In genomic region chr4:22114451-22114850, GRCm38 (mm10) we compare ENCODE assay signal across 31 mouse cellular contexts.
"Had no signal": no experiment of that assay in that cellular context is flagged by ENCODE, and none has a peak within 500 bp of the region (broad histone marks: within the 10 kb centered on the region; RNA-seq: fewer than 3 reads in every experiment).

No protein-coding gene starts in this region.

- H3K4me1 ChIP-seq: limb, embryonic 10.5 days; limb, embryonic 12.5 days; limb, embryonic 13.5 days; liver, embryonic 12.5 days; liver, embryonic 13.5 days; liver, embryonic 15.5 days; lung, embryonic 15.5 days; megakaryocyte, embryonic 14.5 days; neural tube, embryonic 12.5 days had no signal

- H3K27ac ChIP-seq: left cerebral cortex, adult 2 months; limb, embryonic 10.5 days; limb, embryonic 12.5 days; limb, embryonic 13.5 days; limb, embryonic 15.5 days; liver, embryonic 12.5 days; liver, embryonic 13.5 days; liver, embryonic 14.5 days; liver, embryonic 15.5 days; lung, embryonic 15.5 days; macrophage; midbrain, embryonic 10.5 days; midbrain, embryonic 12.5 days; midbrain, embryonic 13.5 days; midbrain, embryonic 15.5 days; neural tube, embryonic 12.5 days had no signal

- H3K36me3 ChIP-seq: limb, embryonic 10.5 days; limb, embryonic 12.5 days; limb, embryonic 13.5 days; limb, embryonic 15.5 days; liver, embryonic 12.5 days; liver, embryonic 13.5 days; liver, embryonic 15.5 days; lung, embryonic 15.5 days; midbrain, embryonic 10.5 days; midbrain, embryonic 12.5 days; midbrain, embryonic 13.5 days; midbrain, embryonic 15.5 days; neural tube, embryonic 12.5 days had no signal

- DNase-seq: left cerebral cortex, postnatal 4 days; liver; liver, embryonic 13.5 days; lung, adult 2 months; lung, embryonic 14.5 days; lung, postnatal 10 days; lung, postnatal 14 days; lung, postnatal 36 days; lung, postnatal 4 days; midbrain, embryonic 14.5 days had no signal

- ATAC-seq: liver, embryonic 12.5 days; lung, postnatal 0 days; midbrain, embryonic 13.5 days; midbrain, embryonic 15.5 days; midbrain, embryonic 16.5 days had no signal

- H3K9me3 ChIP-seq: limb, embryonic 10.5 days; limb, embryonic 12.5 days; limb, embryonic 13.5 days; limb, embryonic 15.5 days; liver, embryonic 12.5 days; liver, embryonic 13.5 days; liver, embryonic 15.5 days; lung, embryonic 15.5 days; midbrain, embryonic 10.5 days; midbrain, embryonic 12.5 days; midbrain, embryonic 13.5 days; midbrain, embryonic 15.5 days; neural tube, embryonic 12.5 days had no signal

- H3K4me3 ChIP-seq: left cerebral cortex, adult 2 months; limb, embryonic 10.5 days; limb, embryonic 12.5 days; limb, embryonic 13.5 days; limb, embryonic 15.5 days; liver, embryonic 12.5 days; liver, embryonic 13.5 days; liver, embryonic 15.5 days; lung, embryonic 15.5 days; megakaryocyte, embryonic 14.5 days; midbrain, embryonic 10.5 days; midbrain, embryonic 12.5 days; midbrain, embryonic 13.5 days; midbrain, embryonic 15.5 days; myocyte; neural tube, embryonic 12.5 days had no signal

- H3K4me2 ChIP-seq: limb, embryonic 12.5 days; limb, embryonic 13.5 days; limb, embryonic 15.5 days; liver, embryonic 11.5 days; liver, embryonic 12.5 days; liver, embryonic 13.5 days; liver, embryonic 15.5 days; lung, embryonic 14.5 days; lung, embryonic 15.5 days; midbrain, embryonic 11.5 days; midbrain, embryonic 12.5 days; midbrain, embryonic 13.5 days; midbrain, embryonic 15.5 days; neural tube, embryonic 12.5 days had no signal

- H3K9ac ChIP-seq: limb, embryonic 12.5 days; limb, embryonic 13.5 days; limb, embryonic 15.5 days; liver, embryonic 12.5 days; liver, embryonic 13.5 days; liver, embryonic 14.5 days; liver, embryonic 15.5 days; lung, embryonic 14.5 days; lung, embryonic 15.5 days; midbrain, embryonic 12.5 days; midbrain, embryonic 13.5 days; midbrain, embryonic 15.5 days; neural tube, embryonic 12.5 days had no signal

- H3K27me3 ChIP-seq: limb, embryonic 12.5 days; limb, embryonic 15.5 days; liver, embryonic 12.5 days; liver, embryonic 13.5 days; liver, embryonic 15.5 days; lung, embryonic 15.5 days; megakaryocyte, embryonic 14.5 days; midbrain, embryonic 12.5 days; midbrain, embryonic 13.5 days; midbrain, embryonic 15.5 days; neural tube, embryonic 12.5 days had no signal
